Mouse (Mus musculus): ENCODE results near the gene Dnal1.

GRCm38 (mm10) chr12:84192741-84193641 lies 78.8 kb downstream of the Dnal1 start:
- TF ChIP-seq CTCF (IDR thresholded peaks at IDR 0.05; ENCODE audit: insufficient read depth, low read depth, low read length): no peak
- TF ChIP-seq POLR2A (IDR thresholded peaks at IDR 0.05; ENCODE audit: insufficient read depth, low read depth, low read length): no peak; the same call in 1 of the 2 replicates
